Mouse (Mus musculus): Measurements from ENCODE around the gene Poll. TPM values are rescaled to one million over a fixed set of nuclear protein-coding genes. Genes with fewer than 3 reads are reported as not detected.

Poll gene
- polyA plus RNA-seq, 1 experiment from 2014 or later, result 6.7 TPM

GRCm38 (mm10) chr19:45533617-45534016, 26.7 kb downstream of the Poll start:
- Histone ChIP-seq H3K27me3 (no peaks in the 10 kb centered on the region), H3K4me2 (no peak overlapping the region), H3K9ac (no peak overlapping the region), H3K27ac (no peak overlapping the region), H3K4me1 (replicated peaks) (peaks cover 44% of the 10 kb centered on the region), H3K4me3 (replicated peaks) (no peak overlapping the region), H3K9me3 (replicated peaks) (no peaks in the 10 kb centered on the region), H3K36me3 (peaks cover 24% of the 10 kb centered on the region)
- DNase-seq (no peak), ATAC-seq (ENCODE audit: low read depth) (no peak)
- 57% methylated on average over 7 of the region's 7 CpGs for WGBS (ENCODE audit: insufficient replicate concordance)

- Histone ChIP-seq H3K27me3 (no peaks in the 10 kb centered on the region), H3K9ac (no peak overlapping the region), H3K9me3 (replicated peaks) (no peaks in the 10 kb centered on the region), H3K4me3 (replicated peaks) (no peak overlapping the region), H3K4me1 (replicated peaks) (peaks cover 54% of the 10 kb centered on the region), H3K27ac (no peak overlapping the region), H3K36me3 (peaks cover 45% of the 10 kb centered on the region), H3K4me2 (no peak overlapping the region)
- DNase-seq (no peak), ATAC-seq (ENCODE audit: low read depth) (no peak)
- 85% methylated on average over 6 of the region's 6 CpGs for WGBS (ENCODE audit: insufficient replicate concordance)
Measured at GRCm38 (mm10) chr19:45531554-45531953, 28.8 kb downstream of the Poll start.

- H3K27me3 ChIP-seq, result no peaks in the 10 kb centered on the region
- DNase-seq (no peak), ATAC-seq (ENCODE audit: low read depth) (peak; percentile 21; the same call in 1 of the 2 replicates)
- no peak overlapping the region for H3K9ac ChIP-seq
- H3K4me3 ChIP-seq (replicated peaks), result no peak overlapping the region
- peak overlapping the region; percentile 14; the same call in 1 of the 2 replicates for H3K27ac ChIP-seq
- WGBS (ENCODE audit: insufficient replicate concordance), result 47% methylated on average over 15 of the region's 15 CpGs
- H3K4me1 ChIP-seq (replicated peaks), result peaks cover 55% of the 10 kb centered on the region
- H3K9me3 ChIP-seq (replicated peaks), result no peaks in the 10 kb centered on the region
- H3K4me2 ChIP-seq, result no peak overlapping the region
- peaks cover 49% of the 10 kb centered on the region for H3K36me3 ChIP-seq
Measured at GRCm38 (mm10) chr19:45530200-45530995, 29.9 kb downstream of the Poll start.

GRCm38 (mm10) chr19:45529294-45529693, 31.0 kb downstream of the Poll start:
- ATAC-seq (ENCODE audit: low read depth) (no peak), DNase-seq (no peak)
- 66% methylated on average over 5 of the region's 5 CpGs for WGBS (ENCODE audit: insufficient replicate concordance)
- H3K36me3 ChIP-seq, result peaks cover 60% of the 10 kb centered on the region
- H3K9ac ChIP-seq, result no peak overlapping the region
- H3K4me1 ChIP-seq (replicated peaks), result peaks cover 49% of the 10 kb centered on the region
- H3K27ac ChIP-seq, result no peak overlapping the region; the same call in 1 of the 2 replicates
- no peak overlapping the region for H3K4me3 ChIP-seq (replicated peaks)
- H3K4me2 ChIP-seq, result no peak overlapping the region
- no peaks in the 10 kb centered on the region for H3K9me3 ChIP-seq (replicated peaks)
- no peaks in the 10 kb centered on the region for H3K27me3 ChIP-seq

- no peak overlapping the region for H3K4me3 ChIP-seq (replicated peaks)
Measured at GRCm38 (mm10) chr19:45527931-45528534, 32.3 kb downstream of the Poll start.

GRCm38 (mm10) chr19:45527382-45527781, 32.9 kb downstream of the Poll start:
- peaks cover 79% of the 10 kb centered on the region for H3K36me3 ChIP-seq
- no peak overlapping the region for H3K4me2 ChIP-seq
- no peak overlapping the region for H3K4me3 ChIP-seq (replicated peaks)
- H3K9me3 ChIP-seq (replicated peaks), result no peaks in the 10 kb centered on the region
- WGBS (ENCODE audit: insufficient replicate concordance), result 46% methylated on average over 7 of the region's 7 CpGs
- H3K27me3 ChIP-seq, result no peaks in the 10 kb centered on the region
- DNase-seq (no peak), ATAC-seq (ENCODE audit: low read depth) (peak; percentile 68)
- H3K4me1 ChIP-seq (replicated peaks), result peaks cover 43% of the 10 kb centered on the region
- peak overlapping the region; percentile 58; the same call in 1 of the 2 replicates for H3K27ac ChIP-seq
- H3K9ac ChIP-seq, result no peak overlapping the region

More at GRCm38 (mm10) chr19:45527931-45528534, 32.3 kb downstream of the Poll start:
- peaks cover 43% of the 10 kb centered on the region for H3K4me1 ChIP-seq (replicated peaks)
- WGBS (ENCODE audit: insufficient replicate concordance), result 40% methylated on average over 10 of the region's 10 CpGs
- H3K4me2 ChIP-seq, result no peak overlapping the region
- H3K27ac ChIP-seq, result peak overlapping the region; percentile 58
- ATAC-seq (ENCODE audit: low read depth) (no peak), DNase-seq (no peak)
- H3K9me3 ChIP-seq (replicated peaks), result no peaks in the 10 kb centered on the region
- no peak overlapping the region for H3K9ac ChIP-seq
- H3K36me3 ChIP-seq, result peaks cover 73% of the 10 kb centered on the region
- H3K27me3 ChIP-seq, result no peaks in the 10 kb centered on the region

- H3K27ac ChIP-seq, result no peak overlapping the region
- whole genome bisulfite sequencing (ENCODE audit: insufficient replicate concordance), result 94% methylated on average over 12 of the region's 12 CpGs
- no peaks in the 10 kb centered on the region for H3K4me1 ChIP-seq (replicated peaks)
- no peak overlapping the region for H3K4me2 ChIP-seq
- H3K4me3 ChIP-seq (replicated peaks), result no peak overlapping the region
- H3K9ac ChIP-seq, result no peak overlapping the region
- no peaks in the 10 kb centered on the region for H3K9me3 ChIP-seq (replicated peaks)
- DNase-seq (no peak), ATAC-seq (ENCODE audit: low read depth) (no peak)
- H3K36me3 ChIP-seq, result peaks cover 96% of the 10 kb centered on the region
- no peaks in the 10 kb centered on the region for H3K27me3 ChIP-seq
Measured at GRCm38 (mm10) chr19:45516264-45516663, 44.1 kb downstream of the Poll start.

- Histone ChIP-seq H3K27me3 (no peaks in the 10 kb centered on the region), H3K4me1 (replicated peaks) (peaks cover 8% of the 10 kb centered on the region; the same call in 1 of the 2 replicates), H3K4me2 (no peak overlapping the region), H3K4me3 (replicated peaks) (no peak overlapping the region), H3K36me3 (peaks cover 87% of the 10 kb centered on the region), H3K27ac (no peak overlapping the region), H3K9me3 (replicated peaks) (no peaks in the 10 kb centered on the region), H3K9ac (no peak overlapping the region)
- 86% methylated on average over 2 of the region's 2 CpGs for WGBS (ENCODE audit: insufficient replicate concordance)
- DNase-seq (no peak), ATAC-seq (ENCODE audit: low read depth) (no peak)
Measured at GRCm38 (mm10) chr19:45515341-45515740, 45.0 kb downstream of the Poll start.

GRCm38 (mm10) chr19:45511406-45511805, 48.9 kb downstream of the Poll start:
- DNase-seq (no peak), ATAC-seq (ENCODE audit: low read depth) (no peak)
- no peak overlapping the region for H3K9ac ChIP-seq
- no peak overlapping the region for H3K27ac ChIP-seq
- H3K4me2 ChIP-seq, result no peak overlapping the region
- H3K27me3 ChIP-seq, result no peaks in the 10 kb centered on the region
- H3K9me3 ChIP-seq (replicated peaks), result no peaks in the 10 kb centered on the region
- peaks cover 15% of the 10 kb centered on the region for H3K4me1 ChIP-seq (replicated peaks)
- no peak overlapping the region for H3K4me3 ChIP-seq (replicated peaks)
- WGBS (ENCODE audit: insufficient replicate concordance), result 87% methylated on average over 4 of the region's 4 CpGs
- peaks cover 64% of the 10 kb centered on the region for H3K36me3 ChIP-seq

GRCm38 (mm10) chr19:45510680-45511079, 49.7 kb downstream of the Poll start:
- Histone ChIP-seq H3K36me3 (peaks cover 59% of the 10 kb centered on the region), H3K4me2 (no peak overlapping the region), H3K9ac (no peak overlapping the region), H3K27me3 (no peaks in the 10 kb centered on the region), H3K4me3 (replicated peaks) (no peak overlapping the region), H3K4me1 (replicated peaks) (peaks cover 15% of the 10 kb centered on the region), H3K27ac (no peak overlapping the region), H3K9me3 (replicated peaks) (no peaks in the 10 kb centered on the region)
- no peak for DNase-seq
- WGBS (ENCODE audit: insufficient replicate concordance), result 29% methylated on average over 3 of the region's 3 CpGs
- ATAC-seq (ENCODE audit: low read depth), result peak; percentile 62

- H3K4me1 ChIP-seq (replicated peaks), result peaks cover 27% of the 10 kb centered on the region
- WGBS (ENCODE audit: insufficient replicate concordance), result 89% methylated on average over 19 of the region's 19 CpGs
- H3K36me3 ChIP-seq, result peaks cover 46% of the 10 kb centered on the region
- no peak overlapping the region for H3K4me3 ChIP-seq (replicated peaks)
- DNase-seq, result no peak
- H3K9me3 ChIP-seq (replicated peaks), result no peaks in the 10 kb centered on the region
- ATAC-seq (ENCODE audit: low read depth), result no peak
- no peak overlapping the region for H3K27ac ChIP-seq
- H3K9ac ChIP-seq, result no peak overlapping the region
- H3K4me2 ChIP-seq, result no peak overlapping the region
- H3K27me3 ChIP-seq, result no peaks in the 10 kb centered on the region
Measured at GRCm38 (mm10) chr19:45507531-45507930, 52.8 kb downstream of the Poll start.
